Mouse (Mus musculus) neural tube, embryonic 15.5 days (tissue): ENCODE results near the gene Ergic1. TPM values are rescaled to one million over a fixed set of nuclear protein-coding genes. Genes with fewer than 3 reads are reported as not detected.

Experiments
- ATAC-seq: fragments of 200-750 bp; cut with Nextera tagmentation; 2 replicates; pipeline ENCODE4 v1.8.0; 2017; ENCODE audit warnings: mild to moderate bottlenecking, moderate TSS enrichment, moderate library complexity; ENCODE audit not compliant: low FRiP score
- H3K27ac ChIP-seq: fragments of 300-500 bp; sonication (generic); replicated peaks from 2 replicates; pipeline ENCODE4 v1.5.1; 2015; ENCODE audit warnings: mild to moderate bottlenecking, inconsistent platforms
- H3K27me3 ChIP-seq: fragments of 300-500 bp; sonication (generic); replicated peaks from 2 replicates; pipeline ENCODE4 v1.6.1; 2015; ENCODE audit warnings: inconsistent platforms
- H3K36me3 ChIP-seq: fragments of 300-500 bp; sonication (generic); 2 replicates; pipeline ENCODE4 v1.6.1; 2015; ENCODE audit warnings: inconsistent platforms
- H3K4me1 ChIP-seq: fragments of 300-500 bp; sonication (generic); 2 replicates; pipeline ENCODE4 v1.6.1; 2015; ENCODE audit warnings: inconsistent platforms
- H3K4me2 ChIP-seq: fragments of 300-500 bp; sonication (generic); 2 replicates; pipeline ENCODE4 v1.6.1; 2015; ENCODE audit warnings: inconsistent platforms, mild to moderate bottlenecking, moderate library complexity
- H3K4me3 ChIP-seq: fragments of 300-500 bp; sonication (generic); replicated peaks from 2 replicates; pipeline ENCODE4 v1.5.1; 2015; ENCODE audit warnings: mild to moderate bottlenecking, inconsistent platforms
- H3K9ac ChIP-seq: fragments of 300-500 bp; sonication (generic); replicated peaks from 2 replicates; pipeline ENCODE4 v1.6.1; 2015; ENCODE audit warnings: mild to moderate bottlenecking, inconsistent platforms
- H3K9me3 ChIP-seq: fragments of 300-500 bp; sonication (generic); replicated peaks from 2 replicates; pipeline ENCODE4 v1.6.1; 2016; ENCODE audit warnings: inconsistent platforms
- WGBS: fragments of 180-500 bp; shearing (Covaris S2); methylation state at CpG from one replicate; pipeline ENCODE4 v1.1.7; 2015; ENCODE audit warnings: mixed read lengths; 5-methylcytosine and 5-hydroxymethylcytosine counted together
- polyA plus RNA-seq: library from polyadenylated mRNA; unstranded; fragments of >200 nt; fragmentation: Nextera tagmentation; extraction: Ambion mirVana; gene quantifications from 2 replicates; pipeline ENCODE4 v1.2.1, GENCODE M21; 2015

Gene Ergic1
- polyA plus RNA-seq, 1 experiment from 2014 or later, result 89.7 TPM

GRCm38 (mm10) chr17:26527291-26527690 lies 34.0 kb upstream of the Ergic1 start:
- Histone ChIP-seq H3K27ac (no peak overlapping the region), H3K4me2 (no peak overlapping the region), H3K9ac (no peak overlapping the region), H3K4me1 (peaks cover 5% of the 10 kb centered on the region; the same call in 1 of the 2 replicates), H3K4me3 (no peak overlapping the region), H3K27me3 (no peaks in the 10 kb centered on the region), H3K9me3 (no peaks in the 10 kb centered on the region), H3K36me3 (no peaks in the 10 kb centered on the region)
- ATAC-seq, result no peak
- 93% methylated on average over 9 of the region's 9 CpGs for WGBS

GRCm38 (mm10) chr17:26528751-26529150 lies 32.5 kb upstream of the Ergic1 start:
- ATAC-seq, result no peak
- Histone ChIP-seq H3K36me3 (no peaks in the 10 kb centered on the region), H3K9me3 (no peaks in the 10 kb centered on the region), H3K27ac (no peak overlapping the region), H3K4me3 (no peak overlapping the region), H3K27me3 (no peaks in the 10 kb centered on the region), H3K9ac (no peak overlapping the region), H3K4me1 (peaks cover 5% of the 10 kb centered on the region; the same call in 1 of the 2 replicates), H3K4me2 (no peak overlapping the region)
- WGBS, result 89% methylated on average over 6 of the region's 6 CpGs

- H3K27ac ChIP-seq, result no peak overlapping the region
- H3K9me3 ChIP-seq, result no peaks in the 10 kb centered on the region
- H3K9ac ChIP-seq, result no peak overlapping the region
- no peak overlapping the region for H3K4me2 ChIP-seq
- no peaks in the 10 kb centered on the region for H3K27me3 ChIP-seq
- H3K36me3 ChIP-seq, result no peaks in the 10 kb centered on the region
- H3K4me3 ChIP-seq, result no peak overlapping the region
- 91% methylated on average over 5 of the region's 5 CpGs for WGBS
- ATAC-seq, result no peak
- H3K4me1 ChIP-seq, result peaks cover 5% of the 10 kb centered on the region; the same call in 1 of the 2 replicates
Observed at GRCm38 (mm10) chr17:26529791-26530241, 31.5 kb upstream of the Ergic1 start.

- no peak overlapping the region for H3K4me2 ChIP-seq
- no peak for ATAC-seq
- H3K4me3 ChIP-seq, result no peak overlapping the region
- no peaks in the 10 kb centered on the region for H3K27me3 ChIP-seq
- H3K4me1 ChIP-seq, result no peaks in the 10 kb centered on the region
- H3K36me3 ChIP-seq, result no peaks in the 10 kb centered on the region
- H3K9ac ChIP-seq, result no peak overlapping the region
- no peaks in the 10 kb centered on the region for H3K9me3 ChIP-seq
- H3K27ac ChIP-seq, result no peak overlapping the region
- 41% methylated on average over 3 of the region's 3 CpGs for WGBS
Observed at GRCm38 (mm10) chr17:26530590-26531081, 30.7 kb upstream of the Ergic1 start.

- ATAC-seq, result no peak
- no peak overlapping the region for H3K4me2 ChIP-seq
Observed at GRCm38 (mm10) chr17:26531395-26532027, 29.8 kb upstream of the Ergic1 start.

GRCm38 (mm10) chr17:26532476-26533045 lies 28.7 kb upstream of the Ergic1 start:
- H3K4me2 ChIP-seq, result no peak overlapping the region
- no peaks in the 10 kb centered on the region for H3K27me3 ChIP-seq
- WGBS, result 65% methylated on average over 4 of the region's 4 CpGs
- no peak overlapping the region for H3K9ac ChIP-seq
- no peaks in the 10 kb centered on the region for H3K36me3 ChIP-seq
- no peak overlapping the region for H3K4me3 ChIP-seq
- no peak for ATAC-seq
- no peaks in the 10 kb centered on the region for H3K4me1 ChIP-seq
- no peaks in the 10 kb centered on the region for H3K9me3 ChIP-seq
- no peak overlapping the region for H3K27ac ChIP-seq

More at GRCm38 (mm10) chr17:26531395-26532027, 29.8 kb upstream of the Ergic1 start:
- Histone ChIP-seq H3K4me3 (no peak overlapping the region), H3K9me3 (no peaks in the 10 kb centered on the region), H3K9ac (no peak overlapping the region), H3K4me1 (no peaks in the 10 kb centered on the region), H3K27ac (no peak overlapping the region), H3K27me3 (no peaks in the 10 kb centered on the region), H3K36me3 (no peaks in the 10 kb centered on the region)
- 92% methylated on average over 7 of the region's 7 CpGs for WGBS

GRCm38 (mm10) chr17:26533871-26534372 lies 27.4 kb upstream of the Ergic1 start:
- Histone ChIP-seq H3K9me3 (no peaks in the 10 kb centered on the region), H3K36me3 (no peaks in the 10 kb centered on the region), H3K4me1 (no peaks in the 10 kb centered on the region), H3K4me3 (no peak overlapping the region), H3K27ac (no peak overlapping the region), H3K9ac (no peak overlapping the region), H3K4me2 (no peak overlapping the region), H3K27me3 (no peaks in the 10 kb centered on the region)
- 80% methylated on average over 5 of the region's 5 CpGs for WGBS
- no peak for ATAC-seq

GRCm38 (mm10) chr17:26534695-26535094 lies 26.6 kb upstream of the Ergic1 start:
- no peaks in the 10 kb centered on the region for H3K36me3 ChIP-seq
- H3K9ac ChIP-seq, result no peak overlapping the region
- no peaks in the 10 kb centered on the region for H3K27me3 ChIP-seq
- WGBS, result 90% methylated on average over 5 of the region's 5 CpGs
- no peaks in the 10 kb centered on the region for H3K4me1 ChIP-seq
- no peaks in the 10 kb centered on the region for H3K9me3 ChIP-seq
- H3K4me3 ChIP-seq, result no peak overlapping the region
- H3K27ac ChIP-seq, result no peak overlapping the region
- H3K4me2 ChIP-seq, result no peak overlapping the region
- no peak for ATAC-seq

GRCm38 (mm10) chr17:26535251-26536136 lies 25.8 kb upstream of the Ergic1 start:
- Histone ChIP-seq H3K4me2 (no peak overlapping the region), H3K4me3 (no peak overlapping the region), H3K4me1 (no peaks in the 10 kb centered on the region), H3K36me3 (no peaks in the 10 kb centered on the region), H3K9me3 (no peaks in the 10 kb centered on the region), H3K27me3 (no peaks in the 10 kb centered on the region), H3K9ac (no peak overlapping the region), H3K27ac (no peak overlapping the region)
- no peak for ATAC-seq
- WGBS, result 84% methylated on average over 7 of the region's 7 CpGs

- no peak overlapping the region for H3K27ac ChIP-seq
Observed at GRCm38 (mm10) chr17:26537722-26538471, 23.4 kb upstream of the Ergic1 start.

GRCm38 (mm10) chr17:26540083-26540482 lies 21.2 kb upstream of the Ergic1 start:
- H3K4me3 ChIP-seq, result no peak overlapping the region
- no peak overlapping the region for H3K27ac ChIP-seq
- H3K4me1 ChIP-seq, result no peaks in the 10 kb centered on the region

More at GRCm38 (mm10) chr17:26537722-26538471, 23.4 kb upstream of the Ergic1 start:
- WGBS, result 42% methylated on average over 6 of the region's 6 CpGs
- ATAC-seq, result no peak
- no peaks in the 10 kb centered on the region for H3K36me3 ChIP-seq
- H3K4me1 ChIP-seq, result no peaks in the 10 kb centered on the region
- no peaks in the 10 kb centered on the region for H3K27me3 ChIP-seq
- no peaks in the 10 kb centered on the region for H3K9me3 ChIP-seq
- H3K9ac ChIP-seq, result no peak overlapping the region
- H3K4me3 ChIP-seq, result no peak overlapping the region
- H3K4me2 ChIP-seq, result no peak overlapping the region

More at GRCm38 (mm10) chr17:26540083-26540482, 21.2 kb upstream of the Ergic1 start:
- H3K27me3 ChIP-seq, result no peaks in the 10 kb centered on the region
- 88% methylated on average over 5 of the region's 5 CpGs for WGBS
- H3K9me3 ChIP-seq, result no peaks in the 10 kb centered on the region
- H3K4me2 ChIP-seq, result no peak overlapping the region
- no peak for ATAC-seq
- no peaks in the 10 kb centered on the region for H3K36me3 ChIP-seq
- H3K9ac ChIP-seq, result no peak overlapping the region
